Mouse (Mus musculus) cerebellum, postnatal 25 days (tissue): ENCODE results near the gene Bicc1.

ENCODE experiments used
- DNase-seq, 2 experiments: peaks; one replicate each; pipeline ENCODE4 v3.0.0; 2021; ENCODE audit warnings: mixed read lengths in 2 of 2

Bicc1 gene

DNA sequence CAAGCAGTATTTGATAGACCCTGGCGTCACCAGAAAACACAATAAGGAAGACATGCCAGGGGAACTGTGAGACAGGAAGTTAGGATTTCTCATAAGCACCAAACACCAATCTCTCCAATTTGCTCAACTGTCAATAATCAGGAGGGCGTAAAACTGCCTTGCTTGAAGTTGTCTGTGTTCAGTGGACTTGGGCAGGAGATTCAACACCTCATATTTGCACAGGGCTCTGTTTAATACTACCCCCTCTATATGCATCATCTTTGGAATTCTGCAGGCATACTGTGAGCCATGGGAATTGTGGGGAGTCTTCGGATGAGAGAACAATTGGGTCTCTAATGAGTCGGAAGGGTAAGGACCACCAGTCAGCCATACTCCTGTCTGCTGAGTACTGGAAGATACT lies 233.4 kb downstream of the Bicc1 start:
- no peak for DNase-seq

DNA sequence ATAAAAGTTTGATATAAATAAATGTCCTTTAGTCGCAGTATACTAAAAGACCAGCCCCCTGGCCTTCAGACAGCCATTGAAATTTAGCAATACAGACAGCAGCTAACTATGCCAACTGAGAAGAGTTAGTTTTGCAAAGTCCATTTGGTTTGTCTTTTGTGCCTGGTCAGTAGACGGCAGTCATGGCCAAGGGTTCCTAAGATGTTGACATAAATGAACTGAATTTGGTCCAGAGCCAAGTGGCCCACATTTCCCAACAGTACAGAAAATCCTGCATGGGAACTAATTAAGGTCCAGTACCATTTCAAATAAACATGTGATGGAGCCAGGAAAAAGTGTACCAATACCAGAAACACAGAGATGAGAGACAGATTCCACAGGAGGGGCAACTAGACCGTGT lies 235.2 kb downstream of the Bicc1 start:
- no peak for DNase-seq

DNA sequence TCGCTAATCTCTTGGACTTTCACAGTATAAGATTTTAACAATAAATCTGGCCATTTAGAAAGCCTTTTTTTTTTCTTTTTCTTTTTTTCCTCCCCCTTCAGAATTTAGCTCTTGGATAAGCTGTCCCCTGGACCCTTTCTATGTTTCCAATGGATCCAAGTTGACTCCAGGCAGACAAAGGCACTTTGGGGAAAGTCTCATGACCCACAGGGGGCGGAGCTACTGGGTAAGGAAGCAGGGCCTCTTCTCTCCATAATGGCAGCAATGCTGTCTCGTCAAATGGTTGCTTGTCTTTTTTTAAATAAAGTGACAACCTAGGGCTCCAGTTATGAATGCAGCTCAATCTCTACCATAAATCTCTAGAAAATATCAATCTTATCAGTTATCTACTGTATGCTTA lies 235.6 kb downstream of the Bicc1 start:
- DNase-seq, result no peak

- DNase-seq, result no peak
These were observed 238.0 kb downstream of the Bicc1 start for GRCm38 (mm10) chr10:70921481-70921880.

DNA sequence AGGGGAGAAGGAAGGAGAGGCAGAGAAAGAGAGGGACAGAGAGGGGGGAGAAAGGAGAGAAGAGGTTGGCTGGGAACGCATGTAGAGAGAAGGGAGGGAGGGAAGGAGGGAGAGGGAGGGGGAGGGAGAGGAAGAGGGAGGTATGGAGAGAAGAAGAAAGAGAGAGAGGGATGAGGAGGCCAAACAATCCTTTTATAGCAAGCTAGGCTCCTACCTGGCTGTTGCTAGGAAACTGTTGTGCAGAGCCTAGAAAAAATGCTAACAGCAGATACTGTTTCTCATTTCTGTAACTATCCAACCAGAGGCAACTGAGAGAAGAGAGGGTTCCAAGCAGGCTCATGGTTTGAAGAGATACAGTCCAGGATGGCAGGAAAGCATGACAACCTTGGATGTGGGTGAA lies 239.6 kb downstream of the Bicc1 start:
- DNase-seq, result no peak

- no peak for DNase-seq
These were observed 240.4 kb downstream of the Bicc1 start for GRCm38 (mm10) chr10:70919031-70919663.

- DNase-seq, result no peak
These were observed 242.8 kb downstream of the Bicc1 start for GRCm38 (mm10) chr10:70916697-70917096.

GRCm38 (mm10) chr10:70915096-70915495 lies 244.4 kb downstream of the Bicc1 start:
- DNase-seq, result no peak

- no peak for DNase-seq
These were observed 255.6 kb downstream of the Bicc1 start for GRCm38 (mm10) chr10:70903936-70904335.

- DNase-seq, result no peak
These were observed 256.6 kb downstream of the Bicc1 start for GRCm38 (mm10) chr10:70902751-70903485.

DNA sequence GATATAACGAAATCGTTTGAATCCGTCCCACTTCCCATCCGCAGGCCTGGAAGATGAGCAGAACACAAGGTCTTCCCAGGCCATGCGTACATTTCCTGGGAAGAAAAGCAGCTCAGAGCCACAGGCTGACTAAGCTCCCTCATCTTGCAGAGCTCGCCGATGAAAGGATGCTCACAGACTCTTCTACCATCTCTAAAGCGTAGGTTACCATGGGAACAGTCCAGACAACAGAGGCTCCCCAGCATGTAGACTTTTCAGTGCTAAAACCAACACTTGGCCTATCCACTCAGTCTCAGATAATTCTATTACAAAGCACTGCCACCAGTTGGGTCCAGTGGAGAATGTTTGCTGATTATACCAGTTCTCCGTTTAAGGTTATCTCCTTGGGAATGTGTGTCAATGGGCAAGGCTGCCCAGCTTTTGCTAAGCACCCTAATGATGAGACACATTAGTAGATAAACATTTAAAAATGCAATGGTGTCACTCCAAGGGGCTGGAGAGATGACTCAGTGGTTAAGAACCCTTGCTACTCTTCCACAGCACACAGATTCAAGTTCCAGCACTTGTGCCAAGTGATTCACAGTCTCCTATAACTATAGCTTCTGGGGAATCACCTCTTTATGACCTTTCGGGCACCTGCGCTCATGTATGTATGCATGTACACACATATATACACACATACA lies 258.2 kb downstream of the Bicc1 start:
- no peak for DNase-seq

- DNase-seq, result no peak
These were observed 263.6 kb downstream of the Bicc1 start for GRCm38 (mm10) chr10:70895891-70896290.

- no peak for DNase-seq
These were observed 281.5 kb downstream of the Bicc1 start for GRCm38 (mm10) chr10:70878046-70878445.

DNA sequence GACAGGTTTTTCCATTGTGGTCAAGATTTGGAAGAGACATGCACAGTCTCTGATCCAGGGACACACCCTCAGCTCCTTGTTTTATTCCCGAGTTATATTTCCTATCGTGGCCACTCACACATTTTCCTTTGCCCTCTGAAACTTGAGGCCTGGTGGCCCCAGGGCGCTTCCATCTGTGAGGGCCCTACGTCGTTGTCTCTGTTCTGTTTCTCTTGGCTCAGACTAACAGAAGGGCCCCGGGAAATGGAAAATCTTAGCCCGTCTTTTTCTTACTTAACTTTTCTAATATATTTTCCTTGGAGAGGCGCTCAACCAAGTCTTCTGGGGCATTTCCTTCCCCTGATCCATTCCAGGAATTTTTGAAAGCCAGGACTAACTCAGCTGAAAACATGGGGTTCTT lies 281.9 kb downstream of the Bicc1 start:
- DNase-seq, result no peak

DNA sequence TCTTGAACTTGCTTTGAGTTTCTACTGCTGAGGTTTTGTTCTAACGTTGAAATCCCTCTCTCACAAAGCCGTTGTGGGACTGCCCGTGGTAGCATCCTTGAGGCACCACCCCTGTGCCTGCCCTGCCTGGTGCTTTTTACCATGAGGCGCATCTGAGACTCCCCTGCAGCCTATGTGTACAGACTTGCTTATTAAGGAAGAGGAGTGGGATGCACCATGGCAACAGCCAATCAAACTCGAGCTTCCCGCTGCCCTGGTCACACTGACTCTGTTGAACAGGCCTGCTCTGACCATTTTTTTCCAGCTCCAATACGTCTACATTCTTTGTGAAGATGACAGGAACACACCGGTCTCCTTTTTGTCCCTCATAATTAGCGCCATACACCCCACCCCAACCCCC lies 283.0 kb downstream of the Bicc1 start:
- DNase-seq, result no peak

- peak in 1 of 2 experiments; percentile 8 for DNase-seq
These were observed 283.4 kb downstream of the Bicc1 start for GRCm38 (mm10) chr10:70876119-70876518.

GRCm38 (mm10) chr10:70874994-70875538 lies 284.4 kb downstream of the Bicc1 start:
- DNase-seq, result no peak
